Mouse (Mus musculus) hindbrain, embryonic 12.5 days (tissue): ENCODE measurements at regions not wholly inside any gene's neighbourhood (a gene's known extent, or its start where the extent isn't known, plus 50 kb on each side); places are given as distances from the start of the nearest gene placed in this dataset.

Experiments used
- ATAC-seq: fragments of 200-750 bp; cut with Nextera tagmentation; 2 replicates; pipeline ENCODE4 v1.8.0; 2017; ENCODE audit warnings: moderate TSS enrichment; ENCODE audit not compliant: low FRiP score
- H3K27ac ChIP-seq: fragments of 300-500 bp; sonication (generic); 2 replicates; pipeline ENCODE4 v1.5.1; 2016; ENCODE audit warnings: mild to moderate bottlenecking
- H3K27me3 ChIP-seq: fragments of 300-500 bp; sonication (generic); 2 replicates; pipeline ENCODE4 v1.6.1; 2016; ENCODE audit warnings: mild to moderate bottlenecking
- H3K36me3 ChIP-seq: fragments of 300-500 bp; sonication (generic); 2 replicates; pipeline ENCODE4 v1.6.1; 2016; ENCODE audit warnings: mild to moderate bottlenecking
- H3K4me1 ChIP-seq: fragments of 300-500 bp; sonication (generic); 2 replicates; pipeline ENCODE4 v1.6.1; 2016
- H3K4me2 ChIP-seq: fragments of 300-500 bp; sonication (generic); replicated peaks from 2 replicates; pipeline ENCODE4 v1.6.1; 2016; ENCODE audit warnings: mild to moderate bottlenecking
- H3K4me3 ChIP-seq: fragments of 300-500 bp; sonication (generic); 2 replicates; pipeline ENCODE4 v1.5.1; 2016; ENCODE audit warnings: mild to moderate bottlenecking
- H3K9ac ChIP-seq: fragments of 300-500 bp; sonication (generic); 2 replicates; pipeline ENCODE4 v1.6.1; 2016; ENCODE audit warnings: mild to moderate bottlenecking, moderate library complexity
- H3K9me3 ChIP-seq: fragments of 300-500 bp; sonication (generic); replicated peaks from 2 replicates; pipeline ENCODE4 v1.6.1; 2016; ENCODE audit warnings: mild to moderate bottlenecking
- WGBS: fragments of 180-500 bp; shearing (Covaris S2); methylation state at CpG from one replicate; pipeline ENCODE4 v1.1.7; 2016; 5-methylcytosine and 5-hydroxymethylcytosine counted together

- Histone ChIP-seq H3K9ac (no peak overlapping the region), H3K36me3 (no peaks in the 10 kb centered on the region), H3K27ac (no peak overlapping the region), H3K27me3 (peaks cover 6% of the 10 kb centered on the region; the same call in 1 of the 2 replicates), H3K4me1 (no peaks in the 10 kb centered on the region), H3K9me3 (no peaks in the 10 kb centered on the region), H3K4me2 (no peak overlapping the region), H3K4me3 (no peak overlapping the region)
- no peak for ATAC-seq
- 75% methylated on average over 11 of the region's 11 CpGs for WGBS
Measured at GRCm38 (mm10) chr14:120148803-120149202, 106.6 kb upstream of the Oxgr1 start.

- no peak for ATAC-seq
- H3K36me3 ChIP-seq = no peaks in the 10 kb centered on the region
- H3K4me3 ChIP-seq = no peak overlapping the region
- peaks cover 2% of the 10 kb centered on the region for H3K4me1 ChIP-seq
- 88% methylated on average over 11 of the region's 11 CpGs for WGBS
- H3K27ac ChIP-seq = no peak overlapping the region
- H3K9ac ChIP-seq = no peak overlapping the region
- no peaks in the 10 kb centered on the region for H3K9me3 ChIP-seq
- H3K27me3 ChIP-seq = peaks cover 6% of the 10 kb centered on the region; the same call in 1 of the 2 replicates
- H3K4me2 ChIP-seq = no peak overlapping the region
Measured at GRCm38 (mm10) chr14:120149341-120149741, 107.1 kb upstream of the Oxgr1 start.

GRCm38 (mm10) chr14:120150589-120150988, 108.4 kb upstream of the Oxgr1 start:
- Histone ChIP-seq H3K4me2 (no peak overlapping the region), H3K27me3 (peaks cover 4% of the 10 kb centered on the region; the same call in 1 of the 2 replicates), H3K4me3 (no peak overlapping the region), H3K36me3 (no peaks in the 10 kb centered on the region), H3K9ac (no peak overlapping the region), H3K4me1 (peaks cover 15% of the 10 kb centered on the region), H3K9me3 (no peaks in the 10 kb centered on the region), H3K27ac (no peak overlapping the region)
- WGBS = 83% methylated on average over 1 of the region's 1 CpGs
- ATAC-seq = no peak

GRCm38 (mm10) chr14:120154413-120154812, 112.2 kb upstream of the Oxgr1 start:
- Histone ChIP-seq H3K4me2 (peak overlapping the region; percentile 13; the same call in 1 of the 2 replicates), H3K36me3 (no peaks in the 10 kb centered on the region), H3K9me3 (no peaks in the 10 kb centered on the region), H3K9ac (no peak overlapping the region), H3K4me3 (no peak overlapping the region), H3K27me3 (peaks cover 6% of the 10 kb centered on the region; the same call in 1 of the 2 replicates), H3K4me1 (peaks cover 21% of the 10 kb centered on the region), H3K27ac (no peak overlapping the region)
- 27% methylated on average over 7 of the region's 7 CpGs for WGBS
- 0 out of 2 replicates have a peak, but pooled peaks have one; percentile 43 for ATAC-seq

- H3K4me1 ChIP-seq = no peaks in the 10 kb centered on the region
- no peaks in the 10 kb centered on the region for H3K27me3 ChIP-seq
- no peak overlapping the region for H3K9ac ChIP-seq
- H3K4me2 ChIP-seq = no peak overlapping the region
- no peak overlapping the region for H3K4me3 ChIP-seq
- H3K9me3 ChIP-seq = no peaks in the 10 kb centered on the region
- H3K27ac ChIP-seq = no peak overlapping the region
- WGBS = 80% methylated on average over 2 of the region's 2 CpGs
- no peaks in the 10 kb centered on the region for H3K36me3 ChIP-seq
- ATAC-seq = no peak
Measured at GRCm38 (mm10) chr14:120164184-120164583, 111.3 kb upstream of the Mbnl2 start.

GRCm38 (mm10) chr14:120165496-120166045, 109.9 kb upstream of the Mbnl2 start:
- Histone ChIP-seq H3K9me3 (no peaks in the 10 kb centered on the region), H3K27me3 (no peaks in the 10 kb centered on the region), H3K4me3 (no peak overlapping the region), H3K4me1 (0 out of 2 replicates have a peak, but pooled peaks cover 1% of the 10 kb centered on the region), H3K36me3 (no peaks in the 10 kb centered on the region), H3K9ac (no peak overlapping the region), H3K4me2 (no peak overlapping the region), H3K27ac (no peak overlapping the region)
- ATAC-seq = no peak
- WGBS = 91% methylated on average over 10 of the region's 10 CpGs

GRCm38 (mm10) chr14:120170733-120171132, 104.7 kb upstream of the Mbnl2 start:
- 87% methylated on average over 7 of the region's 7 CpGs for WGBS
- H3K27me3 ChIP-seq = no peaks in the 10 kb centered on the region
- H3K27ac ChIP-seq = no peak overlapping the region
- 0 out of 2 replicates have a peak, but pooled peaks cover 7% of the 10 kb centered on the region for H3K4me1 ChIP-seq
- H3K4me3 ChIP-seq = no peak overlapping the region
- no peaks in the 10 kb centered on the region for H3K9me3 ChIP-seq
- no peaks in the 10 kb centered on the region for H3K36me3 ChIP-seq
- ATAC-seq = no peak
- no peak overlapping the region for H3K4me2 ChIP-seq
- no peak overlapping the region for H3K9ac ChIP-seq

GRCm38 (mm10) chr14:120172058-120172457, 103.4 kb upstream of the Mbnl2 start:
- no peak overlapping the region for H3K27ac ChIP-seq
- H3K4me3 ChIP-seq = no peak overlapping the region
- H3K9ac ChIP-seq = no peak overlapping the region
- 85% methylated on average over 4 of the region's 4 CpGs for WGBS
- 0 out of 2 replicates have a peak, but pooled peaks cover 7% of the 10 kb centered on the region for H3K4me1 ChIP-seq
- no peak for ATAC-seq
- H3K4me2 ChIP-seq = no peak overlapping the region
- H3K27me3 ChIP-seq = no peaks in the 10 kb centered on the region
- no peaks in the 10 kb centered on the region for H3K9me3 ChIP-seq
- H3K36me3 ChIP-seq = no peaks in the 10 kb centered on the region

- no peaks in the 10 kb centered on the region for H3K36me3 ChIP-seq
- ATAC-seq = no peak
- no peaks in the 10 kb centered on the region for H3K27me3 ChIP-seq
- no peak overlapping the region for H3K4me2 ChIP-seq
- H3K27ac ChIP-seq = no peak overlapping the region
- H3K9ac ChIP-seq = no peak overlapping the region
- 84% methylated on average over 8 of the region's 8 CpGs for WGBS
- H3K4me3 ChIP-seq = no peak overlapping the region
- 0 out of 2 replicates have a peak, but pooled peaks cover 7% of the 10 kb centered on the region for H3K4me1 ChIP-seq
- no peaks in the 10 kb centered on the region for H3K9me3 ChIP-seq
Measured at GRCm38 (mm10) chr14:120172844-120173243, 102.6 kb upstream of the Mbnl2 start.

GRCm38 (mm10) chr14:120174615-120175014, 100.9 kb upstream of the Mbnl2 start:
- H3K27me3 ChIP-seq = no peaks in the 10 kb centered on the region
- H3K4me2 ChIP-seq = no peak overlapping the region
- H3K4me3 ChIP-seq = no peak overlapping the region
- no peak for ATAC-seq
- no peak overlapping the region for H3K27ac ChIP-seq
- no peaks in the 10 kb centered on the region for H3K9me3 ChIP-seq
- H3K9ac ChIP-seq = no peak overlapping the region
- 0 out of 2 replicates have a peak, but pooled peaks cover 7% of the 10 kb centered on the region for H3K4me1 ChIP-seq
- H3K36me3 ChIP-seq = no peaks in the 10 kb centered on the region
- WGBS = 84% methylated on average over 5 of the region's 5 CpGs

GRCm38 (mm10) chr14:120195218-120195617, 80.3 kb upstream of the Mbnl2 start:
- H3K27me3 ChIP-seq = no peaks in the 10 kb centered on the region
- H3K27ac ChIP-seq = no peak overlapping the region
- no peak overlapping the region for H3K4me3 ChIP-seq
- H3K9ac ChIP-seq = no peak overlapping the region
- 61% methylated on average over 1 of the region's 1 CpGs for WGBS
- H3K9me3 ChIP-seq = no peaks in the 10 kb centered on the region
- H3K4me2 ChIP-seq = no peak overlapping the region
- no peaks in the 10 kb centered on the region for H3K4me1 ChIP-seq
- no peak for ATAC-seq
- no peaks in the 10 kb centered on the region for H3K36me3 ChIP-seq

GRCm38 (mm10) chr14:120211741-120212140, 63.7 kb upstream of the Mbnl2 start:
- ATAC-seq = no peak
- H3K36me3 ChIP-seq = no peaks in the 10 kb centered on the region
- H3K27me3 ChIP-seq = no peaks in the 10 kb centered on the region
- H3K4me3 ChIP-seq = no peak overlapping the region
- no peaks in the 10 kb centered on the region for H3K9me3 ChIP-seq
- WGBS = 74% methylated on average over 3 of the region's 3 CpGs
- no peak overlapping the region for H3K4me2 ChIP-seq
- H3K4me1 ChIP-seq = no peaks in the 10 kb centered on the region
- no peak overlapping the region for H3K9ac ChIP-seq
- no peak overlapping the region for H3K27ac ChIP-seq

GRCm38 (mm10) chr14:120212626-120213025, 62.8 kb upstream of the Mbnl2 start:
- H3K9ac ChIP-seq = no peak overlapping the region
- WGBS = 61% methylated on average over 5 of the region's 5 CpGs
- no peak overlapping the region for H3K27ac ChIP-seq
- no peak overlapping the region for H3K4me2 ChIP-seq
- H3K4me1 ChIP-seq = no peaks in the 10 kb centered on the region
- H3K9me3 ChIP-seq = no peaks in the 10 kb centered on the region
- H3K36me3 ChIP-seq = no peaks in the 10 kb centered on the region
- no peak overlapping the region for H3K4me3 ChIP-seq
- H3K27me3 ChIP-seq = no peaks in the 10 kb centered on the region
- no peak for ATAC-seq
